Mouse (Mus musculus): ENCODE measurements around the gene Adamts2. TPM values are rescaled to one million over a fixed set of nuclear protein-coding genes. Genes with fewer than 3 reads are reported as not detected.
A peak's percentile ranks its signal among the peaks of the same experiment; 100 is the strongest.

The Adamts2 gene
- 24.6 and 25.7 TPM in 2 replicates for polyA plus RNA-seq (2014; fragmentation: Nextera tagmentation; extraction: Ambion mirVana)

DNA sequence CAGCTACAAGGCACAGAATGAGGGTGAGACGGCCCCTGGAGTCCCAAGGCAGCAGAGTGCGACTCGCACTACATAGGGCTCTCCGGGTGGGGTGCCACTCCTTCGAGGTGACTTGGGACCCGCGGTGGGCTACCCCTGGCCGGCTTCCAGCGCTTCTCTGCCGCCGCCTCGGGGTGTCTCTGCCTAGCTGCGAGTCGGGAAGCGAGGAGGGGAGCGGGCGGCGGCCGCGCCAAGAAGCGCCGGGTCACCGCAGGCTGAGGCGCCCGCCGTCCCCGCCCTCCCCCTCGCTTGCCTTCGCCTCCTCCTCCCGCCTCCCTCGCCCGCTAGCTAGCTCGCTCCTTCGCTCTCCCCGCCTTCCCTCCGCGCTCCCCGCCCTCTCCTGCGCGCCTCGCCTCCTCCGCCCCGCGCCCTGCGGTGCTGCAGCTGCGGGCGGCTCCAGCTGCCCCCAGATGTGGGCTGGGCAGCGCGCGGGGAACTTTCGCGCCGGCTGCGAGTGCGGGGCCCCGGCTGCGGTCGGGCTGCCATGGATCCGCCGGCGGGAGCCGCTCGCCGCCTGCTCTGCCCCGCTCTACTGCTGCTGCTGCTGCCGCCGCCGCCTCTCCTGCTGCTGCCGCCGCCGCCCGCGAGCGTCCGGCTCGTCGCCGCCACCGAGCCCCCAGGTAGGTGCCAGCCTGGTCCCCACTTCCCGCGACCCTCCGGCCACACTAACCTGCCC, at the start of gene Adamts2:
Adamts2 (plus strand) TSS at position 444 of the 715 bp plus-strand sequence.
- Histone ChIP-seq H3K9me3 (ENCODE audit: control insufficient read depth, low read length) (no peaks in the 10 kb centered on the region), H3K36me3 (ENCODE audit: control insufficient read depth, insufficient read depth, low read length) (no peaks in the 10 kb centered on the region), H3K27ac (replicated peaks; ENCODE audit: low read depth, low read length) (peak within 1 kb of the TSS; percentile 55), H3K4me1 (ENCODE audit: control insufficient read depth, insufficient read depth, low read length) (peaks cover 9% of the 10 kb centered on the region; the same call in 1 of the 2 replicates), H3K4me3 (ENCODE audit: low read depth, low read length) (peak within 1 kb of the TSS; percentile 74), H3K27me3 (replicated peaks; ENCODE audit: control insufficient read depth, insufficient read depth, low read length) (peaks cover 58% of the 10 kb centered on the region), H3K9ac (ENCODE audit: low read depth, low read length) (peak within 1 kb of the TSS; percentile 74), H3K4me2 (ENCODE audit: low read depth, low read length) (peak within 1 kb of the TSS; percentile 93)
- ATAC-seq (ENCODE audit: low read depth) (peak; percentile 91), DNase-seq (ENCODE audit: low spot score) (peak; percentile 92)
- WGBS = 0% methylated on average over 33 of the region's 82 CpGs

DNA sequence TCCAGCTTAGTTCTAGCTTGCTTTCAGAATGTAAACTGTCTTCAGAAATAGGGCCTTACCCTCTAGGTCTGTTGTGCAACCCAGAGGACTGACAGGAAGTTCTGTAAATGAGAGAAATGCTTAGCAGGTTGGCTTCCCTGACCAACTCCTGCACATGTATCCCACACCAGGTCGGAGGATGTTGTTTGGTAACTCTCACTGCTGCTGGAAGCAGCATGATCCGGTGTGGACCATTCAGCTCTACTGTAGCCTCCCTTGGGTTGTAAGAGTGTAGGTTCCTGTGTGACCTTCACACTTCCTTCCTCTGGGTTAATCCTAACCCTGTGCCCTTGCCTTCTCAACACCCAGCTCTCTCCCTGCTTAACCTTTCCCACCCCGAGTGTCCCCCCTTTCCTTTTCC, 44.8 kb upstream of the Adamts2 start:
- Histone ChIP-seq H3K27me3 (replicated peaks; ENCODE audit: control insufficient read depth, insufficient read depth, low read length) (no peaks in the 10 kb centered on the region), H3K9me3 (ENCODE audit: control insufficient read depth, low read length) (peaks cover 11% of the 10 kb centered on the region), H3K4me3 (ENCODE audit: low read depth, low read length) (no peak overlapping the region), H3K36me3 (ENCODE audit: control insufficient read depth, insufficient read depth, low read length) (no peaks in the 10 kb centered on the region), H3K27ac (replicated peaks; ENCODE audit: low read depth, low read length) (no peak overlapping the region), H3K9ac (ENCODE audit: low read depth, low read length) (no peak overlapping the region), H3K4me2 (ENCODE audit: low read depth, low read length) (no peak overlapping the region), H3K4me1 (ENCODE audit: control insufficient read depth, insufficient read depth, low read length) (no peaks in the 10 kb centered on the region)
- no peak for ATAC-seq (ENCODE audit: low read depth)
- no peak for DNase-seq (ENCODE audit: low spot score)
- 94% methylated on average over 3 of the region's 3 CpGs for WGBS

DNA sequence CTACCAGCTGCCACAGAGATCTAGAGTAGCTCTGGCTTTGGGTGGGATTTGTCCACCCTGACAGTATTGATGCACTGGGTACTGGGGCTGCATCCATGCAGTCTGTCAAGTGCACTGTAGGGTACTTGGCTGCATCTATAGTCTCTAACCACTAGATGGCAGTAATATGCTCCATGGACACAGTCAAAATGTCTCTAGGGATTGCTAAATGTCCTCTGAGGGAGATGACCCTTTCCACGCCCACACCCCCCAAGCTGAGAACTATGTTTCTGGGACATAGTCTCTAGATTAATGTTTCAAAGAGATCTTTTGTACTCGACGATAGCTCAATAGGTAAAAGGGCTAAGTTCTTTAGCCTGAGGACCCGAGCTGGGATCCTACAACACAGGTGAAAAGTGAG, 42.8 kb upstream of the Adamts2 start:
- no peaks in the 10 kb centered on the region for H3K36me3 ChIP-seq (ENCODE audit: control insufficient read depth, insufficient read depth, low read length)
- no peaks in the 10 kb centered on the region for H3K27me3 ChIP-seq (replicated peaks; ENCODE audit: control insufficient read depth, insufficient read depth, low read length)
- WGBS = 41% methylated on average over 4 of the region's 4 CpGs
- H3K4me3 ChIP-seq (ENCODE audit: low read depth, low read length) = no peak overlapping the region
- H3K27ac ChIP-seq (replicated peaks; ENCODE audit: low read depth, low read length) = no peak overlapping the region
- no peaks in the 10 kb centered on the region for H3K4me1 ChIP-seq (ENCODE audit: control insufficient read depth, insufficient read depth, low read length)
- H3K9ac ChIP-seq (ENCODE audit: low read depth, low read length) = no peak overlapping the region
- H3K4me2 ChIP-seq (ENCODE audit: low read depth, low read length) = no peak overlapping the region
- peaks cover 11% of the 10 kb centered on the region for H3K9me3 ChIP-seq (ENCODE audit: control insufficient read depth, low read length)
- DNase-seq (ENCODE audit: low spot score) (peak; percentile 32), ATAC-seq (ENCODE audit: low read depth) (no peak)

DNA sequence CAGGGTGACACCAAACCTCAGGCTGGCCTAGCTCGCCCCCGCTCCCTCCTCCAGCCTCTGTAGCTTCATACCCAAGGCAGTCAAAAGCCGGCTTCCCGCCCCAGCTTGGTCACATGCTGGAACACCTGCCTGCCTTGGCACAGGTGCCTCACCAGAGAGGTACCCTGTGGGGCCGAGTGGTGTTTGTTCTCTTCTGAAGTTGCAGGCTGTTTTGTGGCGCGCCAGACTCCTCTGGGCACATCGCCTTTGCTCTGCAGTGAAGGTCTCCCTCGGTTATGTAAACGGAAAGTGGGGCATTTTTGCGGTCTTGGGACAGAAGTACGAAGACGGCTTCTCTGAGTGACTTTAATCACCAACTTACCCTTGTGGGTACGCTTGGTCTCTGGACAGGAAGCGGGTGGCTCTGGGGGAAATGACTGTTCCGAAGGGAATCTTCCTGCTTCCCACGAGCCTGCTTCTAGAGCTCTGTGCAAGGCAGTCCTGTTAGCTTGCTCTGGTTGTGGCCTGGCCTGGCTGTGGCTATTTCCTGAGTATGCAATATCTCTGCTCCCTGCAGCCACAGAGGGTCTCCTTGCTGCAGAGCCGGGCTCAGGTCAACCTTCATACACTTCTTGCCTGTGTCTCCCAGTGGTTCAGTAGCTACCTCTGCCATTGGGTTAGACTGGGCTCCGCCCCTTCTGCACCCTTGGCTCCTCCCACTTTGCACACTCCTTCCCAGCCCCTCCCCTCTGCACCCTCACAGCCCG, 36.2 kb upstream of the Adamts2 start:
- no peak for ATAC-seq (ENCODE audit: low read depth)
- H3K9me3 ChIP-seq (ENCODE audit: control insufficient read depth, low read length) = no peaks in the 10 kb centered on the region
- no peak overlapping the region for H3K9ac ChIP-seq (ENCODE audit: low read depth, low read length)
- H3K4me1 ChIP-seq (ENCODE audit: control insufficient read depth, insufficient read depth, low read length) = no peaks in the 10 kb centered on the region
- no peaks in the 10 kb centered on the region for H3K36me3 ChIP-seq (ENCODE audit: control insufficient read depth, insufficient read depth, low read length)
- no peak overlapping the region for H3K4me2 ChIP-seq (ENCODE audit: low read depth, low read length)
- no peak overlapping the region for H3K27ac ChIP-seq (replicated peaks; ENCODE audit: low read depth, low read length)
- H3K4me3 ChIP-seq (ENCODE audit: low read depth, low read length) = no peak overlapping the region
- WGBS = 72% methylated on average over 20 of the region's 20 CpGs
- no peaks in the 10 kb centered on the region for H3K27me3 ChIP-seq (replicated peaks; ENCODE audit: control insufficient read depth, insufficient read depth, low read length)
- DNase-seq (ENCODE audit: low spot score) = no peak

DNA sequence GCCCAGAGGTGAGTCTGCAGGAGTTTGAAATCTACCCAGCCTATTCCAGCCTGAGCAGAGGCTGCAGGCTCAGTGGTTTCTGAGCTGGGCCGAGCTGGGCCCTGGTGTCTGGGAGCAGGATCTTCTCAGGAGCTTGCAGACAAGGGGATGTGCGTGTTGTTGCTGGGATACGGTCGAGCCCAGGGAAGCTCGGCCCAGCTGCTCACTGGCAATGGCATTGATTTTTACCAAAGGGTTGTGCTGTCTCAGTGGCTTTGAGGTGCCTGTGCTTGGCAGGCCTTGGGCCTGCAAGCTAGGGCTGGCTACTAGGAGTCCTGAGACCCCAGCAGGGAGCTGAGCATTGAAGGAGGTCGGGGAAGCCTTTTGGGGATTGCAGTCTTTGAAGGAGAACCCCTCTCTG, 30.4 kb upstream of the Adamts2 start:
- Histone ChIP-seq H3K27me3 (replicated peaks; ENCODE audit: control insufficient read depth, insufficient read depth, low read length) (no peaks in the 10 kb centered on the region), H3K9ac (ENCODE audit: low read depth, low read length) (no peak overlapping the region), H3K4me2 (ENCODE audit: low read depth, low read length) (no peak overlapping the region), H3K27ac (replicated peaks; ENCODE audit: low read depth, low read length) (no peak overlapping the region), H3K4me1 (ENCODE audit: control insufficient read depth, insufficient read depth, low read length) (no peaks in the 10 kb centered on the region), H3K36me3 (ENCODE audit: control insufficient read depth, insufficient read depth, low read length) (no peaks in the 10 kb centered on the region), H3K4me3 (ENCODE audit: low read depth, low read length) (no peak overlapping the region), H3K9me3 (ENCODE audit: control insufficient read depth, low read length) (no peaks in the 10 kb centered on the region)
- DNase-seq (ENCODE audit: low spot score) (no peak), ATAC-seq (ENCODE audit: low read depth) (no peak)
- 61% methylated on average over 6 of the region's 6 CpGs for WGBS

DNA sequence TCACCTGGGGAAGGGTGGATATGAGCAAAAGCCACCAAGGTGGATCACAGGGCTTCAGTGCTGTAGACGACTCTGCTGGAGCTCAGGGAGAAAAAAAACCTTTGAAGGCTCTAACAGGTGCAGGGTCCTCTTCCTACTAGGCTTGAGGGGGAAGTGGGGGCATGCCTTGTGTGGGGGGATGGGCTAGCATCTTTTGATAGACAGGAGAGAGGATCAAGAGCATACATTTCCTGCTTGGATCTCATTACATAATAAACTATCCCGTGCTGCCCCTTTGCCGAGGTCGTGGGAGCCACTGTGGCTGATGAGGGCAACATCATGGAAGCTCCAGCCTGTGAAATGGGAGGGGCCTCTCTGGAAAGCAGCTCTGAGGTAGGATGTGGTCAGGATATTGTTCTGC, 25.4 kb upstream of the Adamts2 start:
- Histone ChIP-seq H3K27ac (replicated peaks; ENCODE audit: low read depth, low read length) (no peak overlapping the region), H3K4me2 (ENCODE audit: low read depth, low read length) (no peak overlapping the region), H3K36me3 (ENCODE audit: control insufficient read depth, insufficient read depth, low read length) (no peaks in the 10 kb centered on the region), H3K4me1 (ENCODE audit: control insufficient read depth, insufficient read depth, low read length) (no peaks in the 10 kb centered on the region), H3K27me3 (replicated peaks; ENCODE audit: control insufficient read depth, insufficient read depth, low read length) (no peaks in the 10 kb centered on the region), H3K9ac (ENCODE audit: low read depth, low read length) (no peak overlapping the region), H3K4me3 (ENCODE audit: low read depth, low read length) (no peak overlapping the region), H3K9me3 (ENCODE audit: control insufficient read depth, low read length) (no peaks in the 10 kb centered on the region)
- 42% methylated on average over 4 of the region's 4 CpGs for WGBS
- DNase-seq (ENCODE audit: low spot score) (no peak), ATAC-seq (ENCODE audit: low read depth) (no peak)

DNA sequence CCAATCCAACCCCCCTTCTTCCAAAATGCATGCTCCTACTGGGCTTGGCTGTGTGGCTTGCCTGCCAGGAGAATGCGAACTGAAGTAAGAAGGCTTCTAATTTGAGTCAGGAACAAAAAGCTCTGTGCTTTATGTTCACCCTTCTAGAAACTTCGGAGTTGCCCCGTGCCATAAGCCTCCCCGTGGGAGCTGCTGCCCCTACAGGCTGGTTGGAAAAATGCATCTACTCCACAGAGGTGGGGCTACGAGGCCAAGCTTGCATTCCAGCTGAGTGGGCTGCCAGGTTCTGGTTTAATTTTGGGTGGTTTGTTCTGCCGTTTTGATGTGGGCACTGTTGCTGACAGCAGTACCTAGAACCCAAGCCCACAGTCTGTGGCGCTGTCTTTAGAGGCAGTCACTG, 14.9 kb upstream of the Adamts2 start:
- Histone ChIP-seq H3K4me2 (ENCODE audit: low read depth, low read length) (no peak overlapping the region), H3K9me3 (ENCODE audit: control insufficient read depth, low read length) (no peaks in the 10 kb centered on the region), H3K36me3 (ENCODE audit: control insufficient read depth, insufficient read depth, low read length) (no peaks in the 10 kb centered on the region), H3K9ac (ENCODE audit: low read depth, low read length) (no peak overlapping the region), H3K27me3 (replicated peaks; ENCODE audit: control insufficient read depth, insufficient read depth, low read length) (no peaks in the 10 kb centered on the region), H3K4me1 (ENCODE audit: control insufficient read depth, insufficient read depth, low read length) (no peaks in the 10 kb centered on the region), H3K4me3 (ENCODE audit: low read depth, low read length) (no peak overlapping the region), H3K27ac (replicated peaks; ENCODE audit: low read depth, low read length) (no peak overlapping the region)
- 39% methylated on average over 7 of the region's 7 CpGs for WGBS
- DNase-seq (ENCODE audit: low spot score) (no peak), ATAC-seq (ENCODE audit: low read depth) (peak; percentile 30; the same call in 1 of the 2 replicates)

DNA sequence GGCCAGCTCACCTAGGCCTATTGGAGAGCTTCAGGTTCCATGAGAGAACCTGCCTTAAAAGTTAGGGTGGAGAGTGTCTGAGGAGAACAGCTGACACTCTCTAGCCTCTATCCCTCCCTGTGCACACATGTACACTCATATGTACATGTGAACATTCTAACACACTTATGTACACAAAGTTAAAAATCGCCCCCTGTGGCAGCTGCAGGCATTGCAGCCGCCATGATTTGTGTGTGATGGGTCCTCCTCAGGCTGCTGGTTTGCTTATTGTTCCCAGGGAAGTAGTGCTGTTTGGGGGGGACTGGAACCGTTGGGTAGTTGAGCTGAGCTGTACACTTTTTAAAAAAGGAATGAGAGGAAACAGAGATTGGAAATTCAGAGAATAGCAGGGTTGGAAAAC, 14.1 kb upstream of the Adamts2 start:
- Histone ChIP-seq H3K4me3 (ENCODE audit: low read depth, low read length) (no peak overlapping the region), H3K9me3 (ENCODE audit: control insufficient read depth, low read length) (no peaks in the 10 kb centered on the region), H3K36me3 (ENCODE audit: control insufficient read depth, insufficient read depth, low read length) (no peaks in the 10 kb centered on the region), H3K4me2 (ENCODE audit: low read depth, low read length) (no peak overlapping the region), H3K9ac (ENCODE audit: low read depth, low read length) (no peak overlapping the region), H3K27ac (replicated peaks; ENCODE audit: low read depth, low read length) (no peak overlapping the region), H3K27me3 (replicated peaks; ENCODE audit: control insufficient read depth, insufficient read depth, low read length) (no peaks in the 10 kb centered on the region), H3K4me1 (ENCODE audit: control insufficient read depth, insufficient read depth, low read length) (peaks cover under 1% of the 10 kb centered on the region; the same call in 1 of the 2 replicates)
- DNase-seq (ENCODE audit: low spot score) = peak; percentile 53
- WGBS = 14% methylated on average over 3 of the region's 3 CpGs
- ATAC-seq (ENCODE audit: low read depth) = no peak
